Mouse (Mus musculus): Measurements from ENCODE around the gene Fstl4.

DNA sequence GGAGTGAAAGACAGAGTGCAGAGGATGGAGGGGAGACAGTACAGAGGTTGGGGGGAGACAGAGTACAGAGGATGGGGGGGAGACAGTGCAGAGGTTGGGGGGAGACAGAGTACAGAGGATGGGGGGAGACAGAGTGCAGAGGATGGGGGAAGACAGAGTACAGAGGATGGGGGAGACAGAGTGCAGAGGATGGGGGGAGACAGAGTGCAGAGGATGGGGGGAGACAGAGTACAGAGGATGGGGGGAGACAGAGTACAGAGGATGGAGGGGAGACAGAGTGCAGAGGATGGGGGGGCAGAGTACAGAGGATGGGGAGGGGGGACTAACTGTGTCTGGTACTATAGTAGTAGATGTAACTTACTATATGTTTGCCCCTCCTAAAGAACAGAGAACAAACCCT lies 20.5 kb upstream of the Fstl4 start:
- TF ChIP-seq CTCF (conservative IDR thresholded peaks at IDR 0.05; ENCODE audit: insufficient read depth, insufficient read length, low read depth, low read length), result no peak
- TF ChIP-seq POLR2A (IDR thresholded peaks at IDR 0.05; ENCODE audit: low read depth, low read length), result no peak

All from kidney, adult 2 months (tissue).